In genomic region chr7:65523116-65523515, GRCm38 (mm10) we compare ENCODE assay signal across 32 mouse cellular contexts. TPM values are rescaled to one million over a fixed set of nuclear protein-coding genes. Genes with fewer than 3 reads are reported as not detected.
"Had no signal": no experiment of that assay in that cellular context is flagged by ENCODE, and none has a peak within 500 bp of the region (broad histone marks: within the 10 kb centered on the region; RNA-seq: fewer than 3 reads in every experiment).

No protein-coding gene starts in this region.

- ATAC-seq: hindbrain, embryonic 16.5 days; hindbrain, postnatal 0 days; inflammation-experienced regulatory T-cells, adult 6 months; intestine, embryonic 15.5 days; intestine, embryonic 16.5 days; intestine, postnatal 0 days had no signal

- H3K27ac ChIP-seq: heart, adult 2 months; heart, embryonic 10.5 days; heart, embryonic 13.5 days; heart, embryonic 15.5 days; hindbrain, embryonic 10.5 days; hindbrain, embryonic 12.5 days; hindbrain, embryonic 13.5 days; hindbrain, embryonic 14.5 days; hindbrain, embryonic 15.5 days; hindbrain, postnatal 0 days; intestine, embryonic 15.5 days; kidney, embryonic 15.5 days; kidney, postnatal 0 days had no signal

- H3K4me3 ChIP-seq: heart, adult 2 months; heart, embryonic 10.5 days; heart, embryonic 12.5 days; heart, embryonic 13.5 days; heart, embryonic 15.5 days; hindbrain, embryonic 10.5 days; hindbrain, embryonic 12.5 days; hindbrain, embryonic 13.5 days; hindbrain, embryonic 15.5 days; intestine, embryonic 15.5 days; kidney, embryonic 15.5 days had no signal

- H3K9me3 ChIP-seq: heart, embryonic 10.5 days; heart, embryonic 12.5 days; heart, embryonic 13.5 days; heart, embryonic 15.5 days; hindbrain, embryonic 10.5 days; hindbrain, embryonic 12.5 days; hindbrain, embryonic 13.5 days; hindbrain, embryonic 15.5 days; intestine, embryonic 15.5 days; kidney, embryonic 15.5 days had no signal

- H3K9ac ChIP-seq: heart, embryonic 12.5 days; heart, embryonic 13.5 days; heart, embryonic 15.5 days; hindbrain, embryonic 12.5 days; hindbrain, embryonic 13.5 days; hindbrain, embryonic 14.5 days; hindbrain, embryonic 15.5 days; intestine, embryonic 15.5 days; kidney, embryonic 15.5 days had no signal

- H3K27me3 ChIP-seq: hindbrain, embryonic 15.5 days had no signal

- H3K4me2 ChIP-seq: heart, embryonic 11.5 days; heart, embryonic 12.5 days; heart, embryonic 13.5 days; heart, embryonic 15.5 days; hindbrain, embryonic 12.5 days; hindbrain, embryonic 13.5 days; hindbrain, embryonic 14.5 days; hindbrain, embryonic 15.5 days; intestine, embryonic 15.5 days; kidney, embryonic 15.5 days had no signal

- H3K36me3 ChIP-seq: heart, embryonic 10.5 days; heart, embryonic 12.5 days; heart, embryonic 13.5 days; heart, embryonic 15.5 days; hindbrain, embryonic 10.5 days; hindbrain, embryonic 12.5 days; hindbrain, embryonic 13.5 days; hindbrain, embryonic 15.5 days; intestine, embryonic 15.5 days; kidney, embryonic 15.5 days had no signal

- DNase-seq: heart, adult 2 months; heart, postnatal 10 days; heart, postnatal 14 days; heart, postnatal 36 days; kidney, adult 11 months; kidney, adult 18-20 months; kidney, adult 8-10 months; kidney, adult 9 months; kidney, postnatal 10 days; kidney, postnatal 14 days; kidney, postnatal 25 days; kidney, postnatal 36 days; layer of hippocampus, adult 9-11 months; layer of hippocampus, postnatal 36 days had no signal

- H3K4me1 ChIP-seq: heart, embryonic 12.5 days; hindbrain, embryonic 12.5 days had no signal

RNA-seq across cellular contexts. Expression of gene Tjp1, which starts 4.5 kb away (rescaled TPM):
- polyA plus RNA-seq: inflammation-experienced regulatory T-cells, adult 6 months had no signal
